Mouse (Mus musculus): ENCODE measurements around the gene Pcolce2. TPM values are rescaled to one million over a fixed set of nuclear protein-coding genes. Genes with fewer than 3 reads are reported as not detected.

The Pcolce2 gene
- 8.0 and 8.3 TPM in 2 replicates for polyA plus RNA-seq (2015; fragmentation: Nextera tagmentation; extraction: Ambion mirVana)

DNA sequence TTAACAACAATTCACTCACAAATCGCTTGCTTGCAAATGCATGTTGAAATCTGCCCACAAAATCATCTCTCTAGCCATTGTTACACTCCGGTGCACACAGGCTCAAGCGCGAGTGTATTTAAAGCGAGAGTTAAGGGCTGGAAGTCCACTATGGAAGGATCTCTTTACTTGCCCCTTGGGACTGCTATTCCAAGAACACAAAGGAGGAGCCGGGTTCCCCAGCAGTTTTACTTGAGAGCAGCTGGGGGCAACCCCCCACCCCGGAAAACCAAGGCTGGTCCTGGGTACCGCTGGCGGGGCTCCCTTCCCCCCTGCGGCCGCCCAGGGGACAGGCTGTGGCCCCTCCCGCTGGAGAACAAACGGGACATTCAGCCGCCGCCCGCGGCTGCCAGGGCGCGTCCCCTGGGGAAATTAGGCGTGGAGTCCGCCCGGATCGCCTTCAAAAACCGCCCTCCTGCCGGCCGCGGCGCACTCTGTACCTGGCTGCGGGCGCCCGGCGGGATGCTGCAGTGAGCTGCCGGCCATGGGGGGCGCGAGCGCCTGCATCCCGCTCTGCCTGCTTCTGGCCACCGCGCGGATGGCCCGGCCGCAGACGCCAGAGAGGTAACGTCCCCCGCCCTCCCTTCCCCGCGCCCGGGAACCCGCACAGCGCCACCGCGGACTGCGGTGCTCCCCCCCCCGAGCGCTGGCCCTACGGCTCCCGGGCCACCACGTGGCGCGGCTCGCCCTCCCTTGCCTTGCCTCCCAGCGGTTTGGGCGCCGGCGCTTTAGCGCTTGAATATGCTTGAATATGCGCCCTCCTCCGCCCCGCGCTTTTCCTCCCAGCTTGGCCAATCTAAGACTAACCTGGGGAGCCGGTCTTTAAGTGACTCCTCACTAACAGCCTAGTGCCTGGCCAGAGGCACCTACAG lies at the start of gene Pcolce2:
Gene Pcolce2, plus strand, starts transcription at position 331 of the 911 bp plus-strand sequence.
- Histone ChIP-seq H3K4me2 (peak within 1 kb of the TSS; percentile 99), H3K27me3 (peaks cover 46% of the 10 kb centered on the region; the same call in 1 of the 2 replicates), H3K9ac (peak within 1 kb of the TSS; percentile 61), H3K27ac (no peak within 1 kb of the TSS), H3K4me1 (peaks cover 10% of the 10 kb centered on the region), H3K9me3 (no peaks in the 10 kb centered on the region), H3K4me3 (peak within 1 kb of the TSS; percentile 64), H3K36me3 (no peaks in the 10 kb centered on the region)
- ATAC-seq (ENCODE audit: borderline replicate concordance, extremely low read depth, low FRiP score, low TSS enrichment) = peak; percentile 77
- WGBS = under 1% methylated on average over 49 of the region's 71 CpGs

DNA sequence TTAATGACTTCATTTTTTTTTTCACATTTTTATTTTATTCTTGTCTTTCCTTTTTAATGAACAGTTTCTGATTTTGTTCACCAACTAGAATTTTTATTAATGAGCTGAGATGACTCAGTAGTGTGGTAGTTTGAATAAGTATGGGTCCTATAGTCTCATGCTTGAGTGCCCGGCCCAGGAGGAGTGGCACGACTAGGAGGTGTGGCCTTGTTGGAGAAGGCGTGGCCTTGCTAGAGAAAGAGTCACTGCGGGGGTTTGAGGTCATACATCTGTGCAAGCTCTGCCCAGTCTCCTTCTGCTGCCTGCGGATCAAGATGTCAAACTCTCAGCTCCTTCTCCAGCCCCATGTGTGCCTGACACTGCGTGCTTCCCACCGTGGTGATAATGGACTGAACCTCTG lies 49.3 kb upstream of the Pcolce2 start:
- Histone ChIP-seq H3K4me1 (no peaks in the 10 kb centered on the region), H3K9me3 (no peaks in the 10 kb centered on the region), H3K9ac (no peak overlapping the region), H3K4me2 (no peak overlapping the region), H3K27me3 (peaks cover 1% of the 10 kb centered on the region; the same call in 1 of the 2 replicates), H3K27ac (no peak overlapping the region), H3K4me3 (no peak overlapping the region), H3K36me3 (no peaks in the 10 kb centered on the region)
- ATAC-seq (ENCODE audit: borderline replicate concordance, extremely low read depth, low FRiP score, low TSS enrichment) = no peak
- 81% methylated on average over 7 of the region's 7 CpGs for WGBS

DNA sequence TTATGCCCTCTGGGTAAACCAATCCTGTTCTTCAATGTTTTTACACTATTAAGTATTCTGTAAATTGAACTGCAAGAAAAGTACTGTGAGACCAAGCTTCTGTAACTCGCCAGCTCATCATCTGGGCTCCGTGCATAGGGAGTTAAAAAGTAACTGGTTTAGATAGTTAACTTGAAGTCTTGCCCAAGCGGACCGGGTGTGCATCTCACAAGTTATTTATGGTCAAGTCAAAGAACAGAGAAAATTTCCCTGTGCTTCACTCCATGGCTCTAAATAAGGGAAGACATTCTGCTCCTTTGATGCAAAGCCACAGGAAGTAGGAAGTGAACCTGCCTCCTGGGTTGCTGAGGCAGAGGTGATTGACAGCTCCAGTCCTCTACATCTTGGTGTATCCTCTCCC lies 43.1 kb upstream of the Pcolce2 start:
- Histone ChIP-seq H3K27me3 (peaks cover 4% of the 10 kb centered on the region), H3K9me3 (no peaks in the 10 kb centered on the region), H3K27ac (no peak overlapping the region), H3K4me1 (no peaks in the 10 kb centered on the region), H3K4me3 (no peak overlapping the region), H3K9ac (no peak overlapping the region), H3K36me3 (no peaks in the 10 kb centered on the region), H3K4me2 (no peak overlapping the region)
- 81% methylated on average over 4 of the region's 4 CpGs for WGBS
- ATAC-seq (ENCODE audit: borderline replicate concordance, extremely low read depth, low FRiP score, low TSS enrichment) = no peak

DNA sequence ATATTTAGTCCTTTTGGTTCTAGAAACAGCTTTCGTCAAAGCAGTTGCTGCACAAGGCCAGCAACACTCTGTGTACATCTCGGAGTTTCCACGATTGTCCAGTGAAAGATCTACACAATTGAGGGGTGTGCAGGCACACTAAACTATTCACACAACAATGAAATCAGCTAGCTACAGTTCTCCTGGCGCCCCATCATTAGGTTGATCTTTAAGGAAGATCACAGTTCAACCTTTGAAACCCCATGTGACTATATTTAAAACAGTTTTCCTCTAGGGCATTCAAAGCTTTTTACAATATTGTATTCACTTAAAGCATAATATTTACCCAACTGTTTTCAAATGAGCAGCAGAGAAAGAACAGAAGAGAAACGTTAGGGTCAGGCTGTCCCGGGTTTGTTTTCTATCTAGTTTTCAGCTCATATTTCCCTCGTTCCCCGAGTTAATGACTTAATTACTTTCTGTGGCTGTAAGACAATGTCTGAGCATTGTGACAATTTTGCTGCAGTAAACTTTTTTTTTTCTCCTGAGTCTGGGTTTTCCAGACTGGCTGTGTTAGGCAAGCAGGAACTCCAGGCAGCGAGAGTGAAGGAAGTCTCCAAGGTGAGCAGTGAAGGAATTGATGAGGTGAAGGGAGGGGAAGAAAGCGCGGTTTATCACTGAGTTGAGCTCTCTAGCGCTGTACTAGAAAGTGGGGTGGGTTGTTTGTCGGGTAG lies 39.8 kb upstream of the Pcolce2 start:
- H3K4me3 ChIP-seq = no peak overlapping the region
- no peak overlapping the region for H3K27ac ChIP-seq
- no peak overlapping the region for H3K9ac ChIP-seq
- ATAC-seq (ENCODE audit: borderline replicate concordance, extremely low read depth, low FRiP score, low TSS enrichment) = no peak
- H3K27me3 ChIP-seq = peaks cover 4% of the 10 kb centered on the region
- H3K36me3 ChIP-seq = no peaks in the 10 kb centered on the region
- 38% methylated on average over 13 of the region's 13 CpGs for WGBS
- no peaks in the 10 kb centered on the region for H3K9me3 ChIP-seq
- peak overlapping the region; percentile 29 for H3K4me2 ChIP-seq
- no peaks in the 10 kb centered on the region for H3K4me1 ChIP-seq

DNA sequence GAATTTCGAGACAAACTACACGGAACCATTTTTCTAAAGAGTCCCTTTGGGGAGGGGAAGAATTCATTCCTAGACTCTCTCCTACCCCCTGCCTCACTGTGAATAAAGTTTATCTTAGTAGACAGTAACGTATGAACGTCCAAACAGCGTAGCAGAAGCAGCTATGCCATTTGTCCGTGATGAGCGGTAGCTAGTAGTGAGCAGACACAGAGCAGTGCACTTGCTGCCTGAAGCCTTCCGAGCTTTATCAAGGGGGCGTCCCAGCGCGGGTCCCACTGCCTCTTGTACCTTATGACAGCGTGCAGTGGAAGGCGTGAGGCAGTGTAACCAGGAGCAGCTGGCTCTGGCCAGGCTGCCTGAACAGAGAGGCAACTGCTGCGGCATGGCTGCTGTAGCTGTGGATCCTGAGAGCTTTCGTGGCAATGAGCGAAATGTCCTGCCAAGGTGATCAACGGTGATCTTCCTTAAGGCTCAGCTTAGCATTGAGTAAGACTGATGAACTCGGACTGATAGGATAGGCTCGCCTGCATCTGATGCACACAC lies 39.2 kb upstream of the Pcolce2 start:
- WGBS = 33% methylated on average over 19 of the region's 19 CpGs
- Histone ChIP-seq H3K27ac (no peak overlapping the region), H3K4me2 (peak overlapping the region; percentile 29), H3K4me1 (no peaks in the 10 kb centered on the region), H3K9me3 (no peaks in the 10 kb centered on the region), H3K27me3 (peaks cover 4% of the 10 kb centered on the region), H3K4me3 (no peak overlapping the region), H3K36me3 (no peaks in the 10 kb centered on the region), H3K9ac (no peak overlapping the region)
- no peak for ATAC-seq (ENCODE audit: borderline replicate concordance, extremely low read depth, low FRiP score, low TSS enrichment)

DNA sequence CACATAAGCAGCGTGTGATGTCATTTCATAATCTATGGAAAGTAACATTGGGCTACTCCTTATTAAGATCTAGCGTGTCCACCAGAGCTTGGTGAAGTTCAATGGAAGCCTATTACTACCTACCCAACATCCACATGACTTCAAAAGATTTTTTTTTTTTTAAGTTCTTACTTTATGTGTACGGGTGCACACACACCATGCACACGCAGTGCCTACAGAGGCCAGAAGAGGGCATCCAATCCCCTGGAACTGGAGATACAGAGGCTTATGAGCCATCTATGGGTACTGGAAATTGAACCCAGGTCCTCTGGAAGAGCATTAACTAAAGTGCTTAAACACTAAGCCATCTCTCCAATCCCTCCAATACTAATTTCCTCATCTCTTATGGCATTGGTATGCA lies 38.0 kb upstream of the Pcolce2 start:
- no peak overlapping the region for H3K27ac ChIP-seq
- H3K9me3 ChIP-seq = no peaks in the 10 kb centered on the region
- no peaks in the 10 kb centered on the region for H3K36me3 ChIP-seq
- no peak overlapping the region for H3K9ac ChIP-seq
- H3K4me2 ChIP-seq = no peak overlapping the region
- 77% methylated on average over 4 of the region's 4 CpGs for WGBS
- peaks cover 4% of the 10 kb centered on the region for H3K27me3 ChIP-seq
- no peak overlapping the region for H3K4me3 ChIP-seq
- no peak for ATAC-seq (ENCODE audit: borderline replicate concordance, extremely low read depth, low FRiP score, low TSS enrichment)
- H3K4me1 ChIP-seq = no peaks in the 10 kb centered on the region

DNA sequence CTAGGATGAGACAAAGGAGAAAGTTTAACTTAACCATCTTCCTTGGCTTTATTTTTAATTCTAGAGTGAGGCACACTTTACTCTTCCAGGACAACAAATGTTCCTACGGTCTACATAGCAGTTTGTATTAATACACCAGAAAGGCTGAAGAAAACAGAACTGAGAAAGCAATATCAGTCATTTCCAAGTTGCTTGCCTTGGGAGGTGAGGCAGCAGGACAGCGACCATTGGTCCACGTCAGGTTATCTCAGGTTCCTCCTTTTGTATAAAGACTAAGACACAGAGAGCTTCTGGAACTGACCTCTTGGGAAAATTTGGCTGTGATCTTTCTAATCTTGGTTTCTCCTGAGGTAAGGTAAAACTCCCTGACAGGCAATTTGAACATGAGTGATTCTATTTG lies 34.6 kb upstream of the Pcolce2 start:
- no peak overlapping the region for H3K27ac ChIP-seq
- H3K9me3 ChIP-seq = no peaks in the 10 kb centered on the region
- H3K4me1 ChIP-seq = no peaks in the 10 kb centered on the region
- ATAC-seq (ENCODE audit: borderline replicate concordance, extremely low read depth, low FRiP score, low TSS enrichment) = no peak
- no peak overlapping the region for H3K4me2 ChIP-seq
- peaks cover 4% of the 10 kb centered on the region for H3K27me3 ChIP-seq
- WGBS = 51% methylated on average over 3 of the region's 3 CpGs
- H3K4me3 ChIP-seq = no peak overlapping the region
- no peak overlapping the region for H3K9ac ChIP-seq
- H3K36me3 ChIP-seq = no peaks in the 10 kb centered on the region

DNA sequence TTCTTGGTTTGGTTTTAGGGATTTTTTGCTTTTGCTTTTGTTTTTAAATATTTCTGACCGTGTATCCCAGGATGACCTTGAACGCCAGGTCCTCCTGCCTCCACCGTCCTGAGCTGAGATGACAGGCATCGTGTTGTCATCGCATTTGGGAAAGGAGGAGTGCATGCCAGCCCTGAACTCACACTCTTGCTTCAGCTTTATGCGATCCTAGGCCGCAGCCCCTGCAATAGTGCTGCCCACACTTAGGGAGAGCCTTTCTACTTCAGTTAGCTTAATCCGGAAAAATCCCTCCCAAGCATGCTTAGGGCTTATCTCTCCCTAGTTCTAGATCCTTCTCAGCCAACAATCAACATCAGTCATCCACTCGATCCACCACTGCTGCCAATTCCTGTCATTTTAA lies 34.1 kb upstream of the Pcolce2 start:
- no peak overlapping the region for H3K9ac ChIP-seq
- H3K27me3 ChIP-seq = peaks cover 2% of the 10 kb centered on the region
- WGBS = 72% methylated on average over 9 of the region's 9 CpGs
- H3K4me1 ChIP-seq = no peaks in the 10 kb centered on the region
- H3K4me2 ChIP-seq = no peak overlapping the region
- no peaks in the 10 kb centered on the region for H3K9me3 ChIP-seq
- no peak overlapping the region for H3K4me3 ChIP-seq
- H3K36me3 ChIP-seq = no peaks in the 10 kb centered on the region
- ATAC-seq (ENCODE audit: borderline replicate concordance, extremely low read depth, low FRiP score, low TSS enrichment) = no peak
- H3K27ac ChIP-seq = no peak overlapping the region

DNA sequence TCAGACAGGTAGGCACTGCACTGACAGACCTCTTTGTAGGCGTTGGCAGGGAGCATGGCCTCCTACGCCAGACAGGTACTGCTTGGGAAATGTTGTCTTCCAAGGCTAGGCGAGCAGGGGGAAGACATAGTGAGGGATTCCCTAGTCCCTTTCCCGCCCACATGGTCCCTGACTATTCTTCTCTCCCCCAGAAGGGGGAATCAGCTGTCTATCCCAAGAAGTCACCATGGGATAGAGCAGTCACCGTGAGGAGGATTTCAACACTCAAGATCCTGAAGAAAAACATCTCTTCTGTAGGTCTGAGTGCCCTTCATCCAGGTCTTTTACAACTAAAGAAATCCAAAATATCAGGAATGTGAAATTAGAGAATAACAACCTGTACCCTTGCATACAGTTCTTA lies 30.2 kb upstream of the Pcolce2 start:
- no peak for ATAC-seq (ENCODE audit: borderline replicate concordance, extremely low read depth, low FRiP score, low TSS enrichment)
- WGBS = 60% methylated on average over 5 of the region's 5 CpGs

DNA sequence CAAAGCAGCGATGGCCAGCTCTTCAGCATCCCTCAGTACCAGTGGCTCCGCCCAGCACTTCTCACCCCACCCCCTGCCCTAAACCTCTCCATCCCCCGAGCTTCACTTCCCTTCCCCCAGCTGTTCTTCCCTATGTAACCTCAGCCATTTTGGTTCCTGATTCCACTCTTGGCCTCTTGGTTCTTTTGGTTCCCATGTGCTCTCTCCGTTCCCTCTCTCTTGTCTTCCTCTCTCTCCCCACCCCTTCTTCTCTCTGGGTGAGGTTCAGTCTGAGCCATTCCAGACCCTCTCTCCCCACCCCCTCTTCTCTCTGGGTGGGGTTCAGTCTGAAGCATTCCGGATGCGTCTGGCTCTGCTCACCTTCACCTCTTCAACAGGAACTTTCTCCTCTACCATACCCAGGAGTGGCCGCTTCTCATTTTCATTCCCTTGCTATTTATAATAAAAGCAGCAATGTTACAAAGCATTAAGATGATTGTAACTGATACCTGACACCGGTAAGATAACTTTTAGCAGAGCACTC lies 25.1 kb upstream of the Pcolce2 start:
- Histone ChIP-seq H3K27ac (no peak overlapping the region), H3K4me1 (no peaks in the 10 kb centered on the region), H3K27me3 (no peaks in the 10 kb centered on the region), H3K4me2 (no peak overlapping the region), H3K36me3 (no peaks in the 10 kb centered on the region), H3K9me3 (no peaks in the 10 kb centered on the region), H3K4me3 (no peak overlapping the region), H3K9ac (no peak overlapping the region)
- no peak for ATAC-seq (ENCODE audit: borderline replicate concordance, extremely low read depth, low FRiP score, low TSS enrichment)
- 73% methylated on average over 8 of the region's 8 CpGs for WGBS

More for the DNA sequence above, 30.2 kb upstream of the Pcolce2 start:
- H3K9ac ChIP-seq = no peak overlapping the region
- H3K4me2 ChIP-seq = no peak overlapping the region
- H3K27ac ChIP-seq = no peak overlapping the region
- no peaks in the 10 kb centered on the region for H3K36me3 ChIP-seq
- H3K27me3 ChIP-seq = no peaks in the 10 kb centered on the region
- H3K4me1 ChIP-seq = no peaks in the 10 kb centered on the region
- H3K4me3 ChIP-seq = no peak overlapping the region
- no peaks in the 10 kb centered on the region for H3K9me3 ChIP-seq

DNA sequence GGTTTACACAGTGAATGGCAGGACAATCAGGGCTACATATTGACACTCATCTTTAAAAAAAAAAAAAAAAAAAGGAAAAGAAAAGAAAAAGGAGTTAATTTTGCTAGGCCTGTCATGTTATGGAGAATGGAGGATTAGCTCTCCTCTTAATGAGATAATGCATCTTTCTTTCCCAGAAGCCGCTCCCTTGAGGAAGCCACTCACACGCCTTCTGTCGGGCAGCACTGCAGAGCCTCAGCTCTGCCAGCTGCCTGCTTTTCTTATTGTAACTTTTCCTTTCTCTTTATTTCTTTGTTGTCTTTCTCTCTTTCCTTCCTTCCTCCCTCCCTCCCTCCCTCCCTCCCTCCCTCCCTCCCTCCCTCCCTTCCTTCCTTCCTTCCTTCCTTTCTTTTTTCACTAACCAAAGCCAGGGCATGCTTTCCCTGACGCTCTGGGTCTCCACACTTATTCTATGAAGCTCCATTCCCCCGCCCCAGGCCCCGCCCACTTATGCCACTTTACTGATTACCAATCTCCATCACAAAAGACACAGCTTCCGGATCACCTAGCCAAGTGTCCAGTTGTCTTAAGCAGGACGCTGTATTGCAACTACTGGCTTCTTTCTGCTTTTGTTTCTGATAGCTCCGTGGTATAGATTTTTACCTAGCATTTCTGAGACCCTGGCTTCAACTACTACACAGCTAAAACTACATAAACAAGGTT lies 23.8 kb upstream of the Pcolce2 start:
- H3K36me3 ChIP-seq = no peaks in the 10 kb centered on the region
- no peak overlapping the region for H3K9ac ChIP-seq
- no peaks in the 10 kb centered on the region for H3K27me3 ChIP-seq
- WGBS = 25% methylated on average over 9 of the region's 9 CpGs
- H3K27ac ChIP-seq = no peak overlapping the region
- no peak overlapping the region for H3K4me3 ChIP-seq
- no peaks in the 10 kb centered on the region for H3K9me3 ChIP-seq
- peak overlapping the region; percentile 18; the same call in 1 of the 2 replicates for H3K4me2 ChIP-seq
- ATAC-seq (ENCODE audit: borderline replicate concordance, extremely low read depth, low FRiP score, low TSS enrichment) = no peak
- no peaks in the 10 kb centered on the region for H3K4me1 ChIP-seq
